Mouse (Mus musculus) G1E (cell line): ENCODE results near the gene Nectin2.

Source experiments
- CTCF ChIP-seq: IDR thresholded peaks from 2 replicates; pipeline ENCODE4 v1.5.1; 2012; ENCODE audit warnings: low read depth, low read length, inconsistent platforms, mixed read lengths
- GATA2 ChIP-seq: IDR thresholded peaks from 2 replicates; pipeline ENCODE4 v1.6.1; 2012; ENCODE audit warnings: low read depth, low read length, inconsistent platforms, borderline replicate concordance

- TF ChIP-seq CTCF (peak; percentile 91), GATA2 (no peak)
These were observed 39.6 kb upstream of the Nectin2 start for GRCm38 (mm10) chr7:19789904-19790347.
